Mouse (Mus musculus): ENCODE results near the gene Sh3d21. TPM values are rescaled to one million over a fixed set of nuclear protein-coding genes. Genes with fewer than 3 reads are reported as not detected.

Sh3d21 gene
- polyA plus RNA-seq, 1 experiment from 2014 or later: 5.5 TPM

Other genes with a start within 250 kb of the Sh3d21 start
- 0.20 and 0.40 TPM in 2 replicates for gene Csf3r, start 138.9 kb downstream of the Sh3d21 start, polyA plus RNA-seq (2014; fragmentation: Nextera tagmentation; extraction: Ambion mirVana)
- gene Mrps15, start 116.6 kb downstream of the Sh3d21 start, polyA plus RNA-seq (2014; fragmentation: Nextera tagmentation; extraction: Ambion mirVana): 156 and 160 TPM in 2 replicates
- 20.1 and 21.4 TPM in 2 replicates for gene Oscp1, start 104.9 kb downstream of the Sh3d21 start, polyA plus RNA-seq (2014; fragmentation: Nextera tagmentation; extraction: Ambion mirVana)
- gene Lsm10, start 66.9 kb downstream of the Sh3d21 start, polyA plus RNA-seq (2014; fragmentation: Nextera tagmentation; extraction: Ambion mirVana): 39.0 and 44.8 TPM in 2 replicates
- gene Stk40, start 59.5 kb downstream of the Sh3d21 start, polyA plus RNA-seq (2014; fragmentation: Nextera tagmentation; extraction: Ambion mirVana): 27.8 and 30.4 TPM in 2 replicates
- 64.3 and 70.3 TPM in 2 replicates for gene Eva1b, start 15.7 kb downstream of the Sh3d21 start, polyA plus RNA-seq (2014; fragmentation: Nextera tagmentation; extraction: Ambion mirVana)
- gene Thrap3, start 39.3 kb upstream of the Sh3d21 start, polyA plus RNA-seq (2014; fragmentation: Nextera tagmentation; extraction: Ambion mirVana): 247 and 264 TPM in 2 replicates
- 54.6 and 61.2 TPM in 2 replicates for gene Map7d1, start 92.9 kb upstream of the Sh3d21 start, polyA plus RNA-seq (2014; fragmentation: Nextera tagmentation; extraction: Ambion mirVana)
- gene Trappc3, start 98.8 kb upstream of the Sh3d21 start, polyA plus RNA-seq (2014; fragmentation: Nextera tagmentation; extraction: Ambion mirVana): 25.0 and 32.2 TPM in 2 replicates
- 1.4 and 1.5 TPM in 2 replicates for gene Col8a2, start 123.3 kb upstream of the Sh3d21 start, polyA plus RNA-seq (2014; fragmentation: Nextera tagmentation; extraction: Ambion mirVana)
- 59.2 and 62.0 TPM in 2 replicates for gene Adprhl2, start 158.2 kb upstream of the Sh3d21 start, polyA plus RNA-seq (2014; fragmentation: Nextera tagmentation; extraction: Ambion mirVana)
- gene Tekt2, start 162.2 kb upstream of the Sh3d21 start, polyA plus RNA-seq (2014; fragmentation: Nextera tagmentation; extraction: Ambion mirVana): 2.6 and 3.1 TPM in 2 replicates